Mouse (Mus musculus) small intestine, adult 2 months (tissue): Measurements from ENCODE around the gene Sv2c. TPM values are rescaled to one million over a fixed set of nuclear protein-coding genes. Genes with fewer than 3 reads are reported as not detected.

Source experiments
- H3K27ac ChIP-seq: fragments of 200-500 bp; 2 replicates; pipeline ENCODE4 v1.5.1; 2012; ENCODE audit warnings: low read depth, low read length, control low read depth, inconsistent platforms; ENCODE audit not compliant: insufficient read depth
- H3K27me3 ChIP-seq: fragments of 200-500 bp; 2 replicates; pipeline ENCODE4 v1.6.1; 2012; ENCODE audit warnings: mild to moderate bottlenecking, moderate library complexity, low read length, inconsistent platforms; ENCODE audit not compliant: control insufficient read depth, insufficient read depth
- H3K36me3 ChIP-seq: fragments of 200-500 bp; 2 replicates; pipeline ENCODE4 v1.6.1; 2012; ENCODE audit warnings: mild to moderate bottlenecking, low read length, control low read depth, inconsistent platforms; ENCODE audit not compliant: control insufficient read depth, insufficient read depth
- H3K4me1 ChIP-seq: fragments of 200-500 bp; 2 replicates; pipeline ENCODE4 v1.6.1; 2012; ENCODE audit warnings: low read length, inconsistent platforms, mixed read lengths; ENCODE audit not compliant: control insufficient read depth, insufficient read depth, insufficient read length
- H3K4me3 ChIP-seq: fragments of 200-500 bp; 2 replicates; pipeline ENCODE4 v1.5.1; 2012; ENCODE audit warnings: low read depth, mild to moderate bottlenecking, control low read depth, inconsistent platforms, low read length, moderate library complexity
- CTCF ChIP-seq: fragments of 200-500 bp; IDR thresholded peaks from 2 replicates; pipeline ENCODE4 v1.5.1; 2012; ENCODE audit warnings: low read depth, mild to moderate bottlenecking, control low read depth, inconsistent platforms, low read length, moderate library complexity, mixed read lengths; ENCODE audit not compliant: insufficient replicate concordance, insufficient read length; ENCODE audit errors: extremely low read depth
- POLR2A ChIP-seq: fragments of 200-500 bp; IDR thresholded peaks from 2 replicates; pipeline ENCODE4 v1.6.1; 2012; ENCODE audit warnings: low read depth, mild to moderate bottlenecking, control low read depth, inconsistent platforms, low read length, moderate library complexity
- WGBS: fragments of 180-500 bp; shearing (Covaris S2); methylation state at CpG from one replicate; pipeline ENCODE4 v1.1.7; 2018; 5-methylcytosine and 5-hydroxymethylcytosine counted together
- polyA plus RNA-seq: library from polyadenylated mRNA; depleted of rRNA; stranded (reverse); fragments of >200 nt; gene quantifications from 2 replicates; pipeline ENCODE4 v1.2.3, GENCODE M21; 2012; rRNA removed

Gene Sv2c
- polyA plus RNA-seq, 1 experiment: 0.25 TPM

DNA sequence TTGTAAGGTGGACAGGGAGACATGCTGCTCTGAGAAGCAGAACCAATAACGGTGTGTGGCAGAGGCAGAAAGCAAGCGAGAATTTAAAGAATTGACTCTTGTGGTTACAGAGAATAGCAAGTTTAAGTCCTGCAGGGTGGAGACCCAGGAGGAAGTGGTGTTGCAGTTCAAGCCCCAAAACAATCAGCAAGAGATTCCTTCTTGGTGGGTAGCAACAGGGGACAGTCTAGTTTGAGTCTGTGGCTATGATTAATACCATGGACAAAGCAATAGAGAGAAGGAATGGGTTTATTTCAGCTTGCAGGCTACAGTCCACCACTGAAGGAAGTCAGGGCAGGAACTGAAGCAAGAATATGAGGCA is 219.4 kb downstream of the Sv2c start:
- no peak overlapping the region for H3K27ac ChIP-seq
- WGBS: 75% methylated on average over 2 of the region's 2 CpGs
- TF ChIP-seq POLR2A (no peak), CTCF (no peak)
- H3K27me3 ChIP-seq: no peaks in the 10 kb centered on the region
- H3K4me1 ChIP-seq: peaks cover 2% of the 10 kb centered on the region; the same call in 1 of the 2 replicates
- no peaks in the 10 kb centered on the region for H3K36me3 ChIP-seq
- H3K4me3 ChIP-seq: no peak overlapping the region

DNA sequence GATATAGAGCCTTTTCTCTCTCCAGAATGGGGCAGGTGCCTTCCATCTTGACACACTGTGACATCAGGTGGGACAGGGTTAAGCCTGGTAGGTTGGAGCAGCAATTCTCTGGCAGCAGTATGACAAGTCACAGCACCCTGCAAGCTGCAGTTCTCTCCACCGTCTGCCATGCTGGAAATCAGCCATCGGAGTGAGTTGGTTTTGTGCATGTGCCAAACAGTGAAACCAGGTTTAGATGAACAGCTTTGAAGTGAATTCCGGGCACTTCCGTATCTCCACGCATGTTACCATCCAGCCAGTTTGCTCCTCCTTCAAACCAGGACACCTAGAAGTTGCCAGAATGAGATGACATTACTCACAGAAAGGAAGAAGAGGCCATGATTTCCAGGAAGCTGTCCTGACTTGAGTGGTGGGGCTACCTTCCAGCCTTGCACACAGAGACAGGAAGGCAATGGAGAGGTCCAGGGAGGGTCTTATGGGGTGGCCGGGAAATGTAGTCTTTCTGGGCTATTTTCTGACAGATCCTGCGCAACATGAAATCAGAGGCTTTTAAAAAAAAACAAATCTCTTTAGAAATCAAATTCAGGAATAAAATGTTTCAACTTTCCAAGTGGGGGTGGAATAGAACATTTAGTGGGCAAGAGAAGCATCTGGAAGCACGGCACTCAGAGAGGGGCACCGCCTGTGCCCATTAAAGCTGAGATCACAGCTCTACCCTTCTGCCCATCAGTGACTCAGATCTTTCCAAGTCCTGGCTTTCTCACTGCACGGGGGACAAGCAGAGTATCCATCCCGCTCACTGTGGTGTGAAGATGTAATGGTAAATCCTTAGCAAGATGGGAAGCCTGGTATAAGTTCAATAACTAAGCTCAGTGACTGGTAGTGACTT is 220.0 kb downstream of the Sv2c start:
- 75% methylated on average over 11 of the region's 11 CpGs for WGBS
- Histone ChIP-seq H3K4me3 (no peak overlapping the region), H3K36me3 (no peaks in the 10 kb centered on the region), H3K27ac (no peak overlapping the region), H3K27me3 (no peaks in the 10 kb centered on the region), H3K4me1 (peaks cover 2% of the 10 kb centered on the region; the same call in 1 of the 2 replicates)
- TF ChIP-seq CTCF (no peak), POLR2A (no peak)

DNA sequence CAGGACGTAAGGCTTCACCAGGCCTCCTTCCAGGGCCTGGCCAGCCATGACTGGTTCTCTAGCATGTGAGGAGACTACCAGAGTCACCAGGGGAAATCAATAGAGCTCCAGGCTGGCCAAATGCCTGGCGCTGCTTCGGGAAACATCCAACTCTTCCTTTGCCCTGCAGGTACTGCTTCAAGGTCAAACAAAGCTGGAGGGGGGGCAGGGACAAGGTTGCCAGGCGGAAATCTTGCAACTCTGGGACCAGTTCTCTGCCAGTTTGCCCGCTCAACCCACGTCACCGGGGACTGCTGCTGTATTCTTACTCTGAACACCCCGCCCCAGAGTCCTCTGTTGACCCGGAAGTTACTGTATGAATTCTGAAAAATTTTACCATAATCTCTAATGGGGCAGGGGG is 222.1 kb downstream of the Sv2c start:
- TF ChIP-seq CTCF (no peak), POLR2A (no peak)
- Histone ChIP-seq H3K27ac (no peak overlapping the region), H3K4me1 (peaks cover 2% of the 10 kb centered on the region; the same call in 1 of the 2 replicates), H3K4me3 (no peak overlapping the region), H3K27me3 (no peaks in the 10 kb centered on the region), H3K36me3 (no peaks in the 10 kb centered on the region)
- WGBS: 53% methylated on average over 9 of the region's 9 CpGs

DNA sequence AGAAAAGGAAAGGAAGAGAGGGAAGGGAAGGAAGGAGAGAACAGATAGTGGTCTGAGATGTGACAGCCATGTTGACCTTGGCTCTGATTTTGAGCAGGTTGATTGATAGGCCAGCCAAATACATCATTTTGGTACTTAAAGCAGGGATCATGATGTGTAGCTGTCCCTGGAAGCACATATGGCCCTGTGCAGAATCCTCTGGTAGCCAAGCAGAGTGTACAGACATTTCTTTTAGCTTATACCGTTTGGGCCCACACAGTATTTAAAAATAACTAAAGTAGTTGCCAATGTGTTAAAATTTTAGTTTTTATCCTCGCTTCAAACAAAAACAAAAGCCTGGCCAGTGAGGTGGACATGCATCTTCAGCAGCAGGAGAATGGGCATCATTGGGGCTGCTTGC is 223.1 kb downstream of the Sv2c start:
- H3K36me3 ChIP-seq: no peaks in the 10 kb centered on the region
- 80% methylated on average over 2 of the region's 2 CpGs for WGBS
- H3K27me3 ChIP-seq: no peaks in the 10 kb centered on the region
- H3K27ac ChIP-seq: no peak overlapping the region
- H3K4me3 ChIP-seq: no peak overlapping the region
- peaks cover 2% of the 10 kb centered on the region; the same call in 1 of the 2 replicates for H3K4me1 ChIP-seq
- no peak for TF ChIP-seq CTCF
- no peak for TF ChIP-seq POLR2A

Other genes starting within 250 kb of the Sv2c start
- 16.3 and 44.1 TPM in 2 replicates for gene Iqgap2, start 240.7 kb downstream of the Sv2c start, polyA plus RNA-seq
- 0.08 TPM in 1 of 2 replicates, not detected in the other for gene Gm20075, start 51.2 kb downstream of the Sv2c start, polyA plus RNA-seq
- not detected in 2 replicates for gene Gm17190, start 50.5 kb downstream of the Sv2c start, polyA plus RNA-seq